Mouse (Mus musculus) large intestine, adult 2 months (tissue): Measurements from ENCODE around the gene Olfr588-ps1. TPM values are rescaled to one million over a fixed set of nuclear protein-coding genes. Genes with fewer than 3 reads are reported as not detected.
"Not testable (repeated sequence)": the region's sequence is repeated elsewhere in the genome, so short reads cannot be mapped to it uniquely, and the experiment has no call there.

Source experiments
- DNase-seq: peaks from one replicate; pipeline ENCODE4 v3.0.0-alpha.2; 2012; ENCODE audit warnings: low read depth, low spot score
- WGBS: fragments of 180-500 bp; shearing (Covaris S2); methylation state at CpG from one replicate; pipeline ENCODE4 v1.1.7; 2018; 5-methylcytosine and 5-hydroxymethylcytosine counted together
- polyA plus RNA-seq: library from polyadenylated mRNA; depleted of rRNA; stranded (reverse); fragments of >200 nt; gene quantifications from 2 replicates; pipeline ENCODE4 v1.2.3, GENCODE M21; 2012; rRNA removed

Olfr588-ps1 gene
- polyA plus RNA-seq: not detected in 2 replicates

- 60% methylated on average over 1 of the region's 1 CpGs for WGBS
- no peak for DNase-seq
Observed at GRCm38 (mm10) chr7:103140579-103140978, at the start of gene Olfr588-ps1. Gene Olfr588-ps1 (plus strand): TSS chr7:103140879.

GRCm38 (mm10) chr7:103097420-103097819 is 43.3 kb upstream of the Olfr588-ps1 start, which contains the start of gene Olfr585:
Gene Olfr585 (plus strand): TSS chr7:103097720.
- 80% methylated on average over 1 of the region's 1 CpGs for WGBS
- DNase-seq: no peak

- no peak for DNase-seq
- WGBS: 44% methylated on average over 3 of the region's 3 CpGs
Observed at GRCm38 (mm10) chr7:103119406-103119805, 21.3 kb upstream of the Olfr588-ps1 start.

- 84% methylated on average over 3 of the region's 3 CpGs for WGBS
- no peak for DNase-seq
Observed at GRCm38 (mm10) chr7:103125538-103125937, 15.1 kb upstream of the Olfr588-ps1 start, which contains the start of gene Olfr586. Gene Olfr586 (minus strand): TSS chr7:103125638.

- DNase-seq: no peak
Observed at GRCm38 (mm10) chr7:103156256-103156655, 15.6 kb downstream of the Olfr588-ps1 start, which contains the start of gene Olfr589. Gene Olfr589 (minus strand): TSS chr7:103156356.

GRCm38 (mm10) chr7:103169697-103170096 is 29.0 kb downstream of the Olfr588-ps1 start:
- 70% methylated on average over 5 of the region's 5 CpGs for WGBS
- no peak for DNase-seq

More at GRCm38 (mm10) chr7:103156256-103156655, 15.6 kb downstream of the Olfr588-ps1 start, which contains the start of gene Olfr589:
- WGBS: 38% methylated on average over 2 of the region's 2 CpGs

- no peak for DNase-seq
- 72% methylated on average over 1 of the region's 1 CpGs for WGBS
Observed at GRCm38 (mm10) chr7:103178240-103178639, 37.6 kb downstream of the Olfr588-ps1 start, which contains the start of gene Olfr591. Gene Olfr591 (minus strand): TSS chr7:103178340.

- DNase-seq: not testable (repeated sequence)
- WGBS: 76% methylated on average over 1 of the region's 1 CpGs
Observed at GRCm38 (mm10) chr7:103184503-103184902, 43.8 kb downstream of the Olfr588-ps1 start, which contains the start of gene Olfr592. Gene Olfr592 (plus strand): TSS chr7:103184803.

Other genes with a start within 250 kb of the Olfr588-ps1 start
- gene Olfr569, start 250.0 kb upstream of the Olfr588-ps1 start, polyA plus RNA-seq: not detected in 2 replicates
- not detected in 2 replicates for gene Olfr570, start 246.3 kb upstream of the Olfr588-ps1 start, polyA plus RNA-seq
- not detected in 2 replicates for gene Olfr571, start 223.3 kb upstream of the Olfr588-ps1 start, polyA plus RNA-seq
- gene Olfr572, start 216.5 kb upstream of the Olfr588-ps1 start, polyA plus RNA-seq: not detected in 2 replicates
- gene Olfr573-ps1, start 198.3 kb upstream of the Olfr588-ps1 start, polyA plus RNA-seq: not detected in 2 replicates
- gene Olfr574, start 192.4 kb upstream of the Olfr588-ps1 start, polyA plus RNA-seq: not detected in 2 replicates
- gene Olfr575, start 182.1 kb upstream of the Olfr588-ps1 start, polyA plus RNA-seq: not detected in 2 replicates
- gene Olfr576, start 178.2 kb upstream of the Olfr588-ps1 start, polyA plus RNA-seq: not detected in 2 replicates
- gene Olfr577, start 164.9 kb upstream of the Olfr588-ps1 start, polyA plus RNA-seq: not detected in 2 replicates
- gene Olfr578, start 151.6 kb upstream of the Olfr588-ps1 start, polyA plus RNA-seq: not detected in 2 replicates
- gene Olfr582, start 102.9 kb upstream of the Olfr588-ps1 start, polyA plus RNA-seq: not detected in 2 replicates
- gene Olfr583, start 89.6 kb upstream of the Olfr588-ps1 start, polyA plus RNA-seq: not detected in 2 replicates
- not detected in 2 replicates for gene Olfr584, start 59.0 kb upstream of the Olfr588-ps1 start, polyA plus RNA-seq
- gene Olfr585, start 43.2 kb upstream of the Olfr588-ps1 start, polyA plus RNA-seq: not detected in 2 replicates
- not detected in 2 replicates for gene Olfr586, start 15.2 kb upstream of the Olfr588-ps1 start, polyA plus RNA-seq
- gene Olfr589, start 15.5 kb downstream of the Olfr588-ps1 start, polyA plus RNA-seq: not detected in 2 replicates
- gene Olfr591, start 37.5 kb downstream of the Olfr588-ps1 start, polyA plus RNA-seq: not detected in 2 replicates
- gene Olfr592, start 43.9 kb downstream of the Olfr588-ps1 start, polyA plus RNA-seq: not detected in 2 replicates
- gene Olfr593, start 71.0 kb downstream of the Olfr588-ps1 start, polyA plus RNA-seq: not detected in 2 replicates
- not detected in 2 replicates for gene Olfr594, start 76.1 kb downstream of the Olfr588-ps1 start, polyA plus RNA-seq
- not detected in 2 replicates for gene Usp17ld, start 111.6 kb downstream of the Olfr588-ps1 start, polyA plus RNA-seq
- gene Olfr596, start 164.8 kb downstream of the Olfr588-ps1 start, polyA plus RNA-seq: not detected in 2 replicates
- gene Olfr597, start 175.4 kb downstream of the Olfr588-ps1 start, polyA plus RNA-seq: not detected in 2 replicates
- gene Olfr598, start 182.7 kb downstream of the Olfr588-ps1 start, polyA plus RNA-seq: not detected in 2 replicates
- gene Olfr599, start 195.0 kb downstream of the Olfr588-ps1 start, polyA plus RNA-seq: not detected in 2 replicates
- gene Olfr600, start 208.8 kb downstream of the Olfr588-ps1 start, polyA plus RNA-seq: not detected in 2 replicates
- gene Olfr601, start 221.8 kb downstream of the Olfr588-ps1 start, polyA plus RNA-seq: not detected in 2 replicates
- gene Olfr603, start 245.3 kb downstream of the Olfr588-ps1 start, polyA plus RNA-seq: not detected in 2 replicates